Mouse (Mus musculus) R1 (cell line): ENCODE measurements at regions not wholly inside any gene's neighbourhood (a gene's known extent, or its start where the extent isn't known, plus 50 kb on each side); places are given as distances from the start of the nearest gene placed in this dataset.
"Not testable (repeated sequence)": the region's sequence is repeated elsewhere in the genome, so short reads cannot be mapped to it uniquely, and the experiment has no call there.

Source experiments
- DNase-seq: peaks from one replicate; pipeline ENCODE4 v3.0.0-alpha.2; 2018; ENCODE audit warnings: low read depth, low spot score

- DNase-seq: peak; percentile 69
Observed at GRCm38 (mm10) chr14:92622953-92623352, 1267.5 kb downstream of the Pcdh9 start.

GRCm38 (mm10) chr14:92615605-92616004 lies 1274.9 kb downstream of the Pcdh9 start:
- no peak for DNase-seq

GRCm38 (mm10) chr14:92593724-92594123 lies 1296.8 kb downstream of the Pcdh9 start:
- DNase-seq: no peak

GRCm38 (mm10) chr14:92591592-92592198 lies 1298.8 kb downstream of the Pcdh9 start:
- DNase-seq: no peak

GRCm38 (mm10) chr14:92588236-92588635 lies 1302.2 kb downstream of the Pcdh9 start:
- not testable (repeated sequence) for DNase-seq

- DNase-seq: no peak
Observed at GRCm38 (mm10) chr14:92566986-92567385, 1323.5 kb downstream of the Pcdh9 start.
